Mouse (Mus musculus): Measurements from ENCODE around the gene Birc7.

The Birc7 gene

DNA sequence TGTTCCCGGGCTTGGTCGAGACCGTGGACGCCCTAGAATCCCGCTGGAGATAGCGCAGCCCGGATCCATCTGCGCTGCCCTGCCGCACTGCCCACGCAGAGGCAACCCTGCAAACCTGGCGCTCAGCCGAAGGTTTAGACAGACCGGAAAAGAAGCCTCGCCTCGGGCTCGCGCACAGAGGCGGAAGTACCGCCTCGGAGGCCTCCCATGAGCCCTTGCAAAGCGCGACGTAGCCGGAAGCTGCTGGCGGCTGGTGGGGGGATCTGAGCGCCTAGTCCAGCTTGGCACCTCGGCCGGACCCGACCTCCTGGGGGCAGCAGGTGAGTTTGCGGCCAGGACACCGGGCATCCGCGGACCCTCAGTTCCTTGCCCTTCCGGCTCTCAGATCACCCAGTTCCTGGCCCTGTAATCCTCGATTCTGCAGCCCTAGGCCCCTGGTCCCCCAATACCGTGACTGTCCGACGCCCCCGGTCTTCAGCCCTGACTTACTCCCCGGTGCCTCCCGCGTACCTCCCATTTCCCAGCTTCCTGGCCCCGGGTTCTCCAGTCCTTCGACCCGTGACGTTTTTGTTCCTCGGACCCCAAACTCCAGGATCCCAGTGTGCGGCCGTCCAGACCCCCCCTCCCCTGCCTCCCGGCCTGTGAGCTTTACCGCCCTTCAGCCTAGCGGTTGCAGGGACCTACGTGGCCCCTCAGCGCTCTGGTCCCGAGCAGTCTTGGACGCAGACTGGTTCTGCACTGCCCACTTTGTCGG is 38.4 kb downstream of the Birc7 start, which contains the start of gene Arfgap1:
TSS of gene Arfgap1 (plus strand) at position 216 of the 754 bp plus-strand sequence.
- in situ Hi-C loops (cut with MboI, MseI) = no loop called here

- in situ Hi-C loops (cut with MboI, MseI) = no loop called here
These were observed 52.3 kb downstream of the Birc7 start for GRCm38 (mm10) chr2:180981133-180981532.
